Mouse (Mus musculus) heart, postnatal 0 days (tissue): ENCODE data around the gene Cd151.

ENCODE experiments used
- CTCF ChIP-seq: IDR thresholded peaks from 2 replicates; pipeline ENCODE4 v1.5.1; 2016; ENCODE audit warnings: antibody characterized with exemption, control low read depth, low read depth
- EP300 ChIP-seq: IDR thresholded peaks from 2 replicates; pipeline ENCODE4 v1.6.1; 2016; ENCODE audit warnings: antibody characterized with exemption, low read depth

DNA sequence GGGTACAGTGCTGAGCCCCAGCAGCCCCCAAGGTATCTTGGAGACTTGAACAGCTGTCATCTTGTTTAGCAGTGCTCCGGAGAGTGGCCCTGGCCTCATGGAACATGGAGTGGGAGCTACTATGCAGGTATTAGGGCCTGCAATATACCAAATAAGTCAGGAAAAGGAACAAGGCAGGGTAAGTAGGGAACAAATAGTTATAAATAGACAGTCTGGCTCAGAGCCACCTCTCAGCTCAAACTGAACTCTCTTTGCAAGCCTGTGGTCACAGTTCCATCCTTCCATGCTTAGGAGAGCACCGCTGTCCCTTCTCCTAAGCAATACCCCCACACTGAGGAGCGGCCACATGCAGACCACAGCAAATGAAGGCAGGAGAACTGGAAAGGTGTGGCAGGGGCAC, 30.4 kb downstream of the Cd151 start:
- TF ChIP-seq CTCF (no peak), EP300 (no peak)
